Mouse (Mus musculus) limb, embryonic 12.5 days (tissue): ENCODE results near the gene AC129217.1. TPM values are rescaled to one million over a fixed set of nuclear protein-coding genes. Genes with fewer than 3 reads are reported as not detected.

Experiments used
- ATAC-seq: fragments of 200-750 bp; cut with Nextera tagmentation; 2 replicates; pipeline ENCODE4 v1.8.0; 2017; ENCODE audit warnings: low read depth, moderate TSS enrichment; ENCODE audit not compliant: insufficient number of reproducible peaks, insufficient read depth, low FRiP score, low TSS enrichment
- H3K27ac ChIP-seq: fragments of 300-500 bp; sonication (generic); 2 replicates; pipeline ENCODE4 v1.5.1; 2016; ENCODE audit warnings: mild to moderate bottlenecking, moderate library complexity
- H3K27me3 ChIP-seq: fragments of 300-500 bp; sonication (generic); 2 replicates; pipeline ENCODE4 v1.6.1; 2016; ENCODE audit warnings: mild to moderate bottlenecking, moderate library complexity
- H3K36me3 ChIP-seq: fragments of 300-500 bp; sonication (generic); 2 replicates; pipeline ENCODE4 v1.6.1; 2016; ENCODE audit warnings: mild to moderate bottlenecking, moderate library complexity
- H3K4me1 ChIP-seq: fragments of 300-500 bp; sonication (generic); replicated peaks from 2 replicates; pipeline ENCODE4 v1.6.1; 2016
- H3K4me2 ChIP-seq: fragments of 300-500 bp; sonication (generic); 2 replicates; pipeline ENCODE4 v1.6.1; 2016; ENCODE audit warnings: mild to moderate bottlenecking, moderate library complexity
- H3K4me3 ChIP-seq: fragments of 300-500 bp; sonication (generic); replicated peaks from 2 replicates; pipeline ENCODE4 v1.5.1; 2016; ENCODE audit warnings: mild to moderate bottlenecking
- H3K9ac ChIP-seq: fragments of 300-500 bp; sonication (generic); replicated peaks from 2 replicates; pipeline ENCODE4 v1.6.1; 2016; ENCODE audit warnings: mild to moderate bottlenecking, moderate library complexity
- H3K9me3 ChIP-seq: fragments of 300-500 bp; sonication (generic); 2 replicates; pipeline ENCODE4 v1.6.1; 2016; ENCODE audit warnings: mild to moderate bottlenecking, moderate library complexity
- WGBS: fragments of 180-500 bp; shearing (Covaris S2); methylation state at CpG from one replicate; pipeline ENCODE4 v1.1.7; 2016; 5-methylcytosine and 5-hydroxymethylcytosine counted together
- polyA plus RNA-seq: library from polyadenylated mRNA; unstranded; fragments of >200 nt; fragmentation: Nextera tagmentation; extraction: Ambion mirVana; gene quantifications from 2 replicates; pipeline ENCODE4 v1.2.1, GENCODE M21; 2016

The AC129217.1 gene
- polyA plus RNA-seq, 1 experiment from 2014 or later: not detected

DNA sequence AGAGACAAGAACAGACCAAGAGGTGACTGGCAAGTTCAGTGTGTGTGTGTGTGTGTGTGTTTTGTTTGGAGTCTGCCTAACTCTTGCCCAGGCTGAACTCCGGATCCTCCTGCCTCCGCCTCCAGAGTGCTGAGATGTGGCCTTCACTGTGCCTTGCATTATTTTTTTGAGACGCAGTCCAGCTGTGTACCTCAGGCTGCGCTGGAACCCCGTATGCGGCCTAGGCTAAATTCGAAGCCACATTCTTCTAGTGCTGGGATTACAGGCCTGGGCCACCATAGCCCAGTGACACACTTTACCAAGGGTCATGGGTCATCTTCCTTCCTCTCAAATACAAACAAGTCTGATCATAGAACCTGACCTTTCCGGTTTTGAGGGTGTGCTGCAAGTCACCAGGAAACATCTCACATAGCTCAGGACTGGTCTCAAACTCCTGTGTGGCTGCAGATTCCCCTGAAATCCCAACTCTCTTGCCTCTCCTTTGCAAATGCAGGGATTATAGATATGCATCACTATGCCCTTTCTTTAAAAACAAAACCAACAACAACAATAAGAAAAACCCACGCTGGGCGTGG lies 42.8 kb downstream of the AC129217.1 start:
- WGBS: 82% methylated on average over 10 of the region's 10 CpGs
- Histone ChIP-seq H3K27ac (peak overlapping the region; percentile 72; the same call in 1 of the 2 replicates), H3K36me3 (peaks cover 49% of the 10 kb centered on the region)

DNA sequence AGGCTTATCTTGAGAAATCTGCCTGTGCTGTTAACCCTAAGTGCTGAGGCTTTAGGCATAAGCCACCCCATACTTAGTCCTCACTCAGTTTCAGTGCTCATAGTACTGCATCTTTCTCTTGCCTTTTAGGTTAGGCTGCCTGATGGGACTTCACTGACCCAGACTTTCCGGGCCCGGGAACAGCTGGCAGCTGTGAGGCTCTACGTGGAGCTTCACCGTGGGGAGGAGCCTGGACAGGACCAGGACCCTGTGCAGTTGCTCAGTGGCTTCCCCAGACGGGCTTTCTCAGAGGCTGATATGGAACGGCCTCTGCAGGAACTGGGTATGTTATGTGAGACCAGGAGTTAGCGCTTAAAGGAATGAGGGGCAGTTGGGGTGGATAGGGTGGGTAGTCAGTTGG lies 45.5 kb downstream of the AC129217.1 start:
- no peak overlapping the region for H3K27ac ChIP-seq
- no peaks in the 10 kb centered on the region for H3K27me3 ChIP-seq
- H3K4me2 ChIP-seq: no peak overlapping the region
- WGBS: 91% methylated on average over 7 of the region's 7 CpGs
- peaks cover 15% of the 10 kb centered on the region for H3K4me1 ChIP-seq
- H3K9me3 ChIP-seq: no peaks in the 10 kb centered on the region
- no peak overlapping the region for H3K4me3 ChIP-seq
- no peak for ATAC-seq
- H3K36me3 ChIP-seq: peaks cover 62% of the 10 kb centered on the region
- no peak overlapping the region; the same call in 1 of the 2 replicates for H3K9ac ChIP-seq

More for the DNA sequence above, 42.8 kb downstream of the AC129217.1 start:
- no peaks in the 10 kb centered on the region for H3K9me3 ChIP-seq
- peak overlapping the region; percentile 90 for H3K9ac ChIP-seq
- no peaks in the 10 kb centered on the region for H3K27me3 ChIP-seq
- peak overlapping the region; percentile 98 for H3K4me3 ChIP-seq
- peak overlapping the region; percentile 91 for H3K4me2 ChIP-seq
- ATAC-seq: no peak
- peaks cover 8% of the 10 kb centered on the region for H3K4me1 ChIP-seq

DNA sequence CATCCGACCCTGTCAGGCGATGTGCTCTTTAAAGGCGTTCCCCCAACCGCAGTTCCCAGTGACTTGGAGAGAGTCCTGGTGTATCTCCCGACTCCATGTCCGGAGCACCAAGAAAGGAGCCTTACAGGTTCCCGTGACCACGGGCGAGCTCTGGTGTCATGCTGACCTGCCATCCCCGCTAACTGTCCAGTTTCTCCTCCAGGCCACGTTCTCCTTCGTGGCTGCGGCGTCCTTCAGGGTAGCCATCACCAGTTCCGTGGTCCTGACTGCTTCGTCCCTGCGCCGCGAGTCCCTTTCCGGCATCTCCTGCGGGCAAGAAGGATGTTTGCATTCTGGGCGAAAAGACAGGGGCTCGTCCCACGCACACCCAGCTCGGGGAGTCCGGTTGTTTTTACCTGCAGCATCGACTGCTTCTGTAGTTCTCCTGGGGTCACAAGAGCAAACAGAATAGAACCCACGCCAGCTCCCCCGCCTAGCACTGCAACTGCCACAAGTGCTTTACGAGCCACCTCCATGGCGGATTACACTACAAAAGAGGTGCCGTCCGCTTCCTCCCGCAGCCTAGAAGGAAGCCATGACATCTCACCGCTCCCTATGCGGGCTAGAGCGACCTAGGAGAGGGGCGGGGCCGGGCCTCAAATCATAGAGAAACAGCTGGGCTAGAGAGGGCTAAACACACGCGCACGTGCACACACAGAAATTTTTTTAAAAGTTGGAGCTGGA lies 50.9 kb downstream of the AC129217.1 start, which contains the start of gene Uqcc3:
Gene Uqcc3, minus strand, starts transcription at position 613 of the 723 bp plus-strand sequence.
- Histone ChIP-seq H3K9ac (peak within 1 kb of the TSS; percentile 90), H3K4me1 (peaks cover 8% of the 10 kb centered on the region), H3K4me2 (peak within 1 kb of the TSS; percentile 87), H3K27me3 (no peaks in the 10 kb centered on the region), H3K9me3 (no peaks in the 10 kb centered on the region), H3K4me3 (peak within 1 kb of the TSS; percentile 83), H3K36me3 (peaks cover 32% of the 10 kb centered on the region), H3K27ac (peak within 1 kb of the TSS; percentile 82)
- peak; percentile 95 for ATAC-seq
- WGBS: under 1% methylated on average over 42 of the region's 42 CpGs

DNA sequence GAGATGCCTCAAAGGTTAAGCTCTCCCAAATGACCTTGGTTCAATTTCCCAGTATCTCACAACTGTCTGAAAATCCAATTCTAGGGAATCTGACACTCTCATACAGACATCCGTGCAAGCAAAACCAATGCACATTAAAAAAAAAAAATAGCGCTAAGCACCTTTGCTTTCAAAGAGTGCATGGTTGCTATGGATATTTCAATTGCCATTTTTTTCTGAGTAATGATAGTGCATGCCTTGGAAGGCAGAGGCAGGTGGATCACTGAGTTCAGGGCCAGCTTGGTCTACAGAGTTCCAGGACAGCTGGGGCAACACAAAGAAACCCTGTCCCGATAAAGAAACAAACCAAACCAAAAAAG lies 51.4 kb downstream of the AC129217.1 start:
- Histone ChIP-seq H3K36me3 (peaks cover 27% of the 10 kb centered on the region), H3K4me3 (peak overlapping the region; percentile 83), H3K9ac (peak overlapping the region; percentile 90), H3K4me1 (peaks cover 8% of the 10 kb centered on the region), H3K4me2 (peak overlapping the region; percentile 87), H3K9me3 (no peaks in the 10 kb centered on the region), H3K27ac (no peak overlapping the region; the same call in 1 of the 2 replicates), H3K27me3 (no peaks in the 10 kb centered on the region)
- 22% methylated on average over 3 of the region's 3 CpGs for WGBS
- ATAC-seq: no peak; the same call in 1 of the 2 replicates

DNA sequence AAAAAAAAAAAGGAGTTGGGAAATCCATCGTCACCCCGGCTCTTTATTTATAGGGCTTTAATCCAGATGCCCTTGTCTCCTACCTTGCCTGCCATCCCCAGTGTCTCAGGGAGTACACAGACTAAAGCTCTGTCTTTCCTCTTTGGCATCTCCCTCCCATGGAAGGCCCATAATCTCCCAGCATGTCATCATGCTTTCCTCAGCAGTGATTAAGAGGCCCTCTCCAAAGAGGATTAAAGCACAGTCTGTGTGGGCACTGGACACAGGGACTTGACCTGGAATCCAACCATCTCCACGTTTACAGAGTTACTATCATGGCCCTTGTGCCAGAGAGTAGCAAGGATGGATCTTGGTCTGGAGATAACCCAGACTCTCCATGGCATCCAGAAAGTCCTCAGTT lies 54.0 kb downstream of the AC129217.1 start, which contains the start of the genes Lbhd1 and Gm49403:
Gene Lbhd1, plus strand, starts transcription at position 117 of the 400 bp plus-strand sequence.
Gene Gm49403, plus strand, starts transcription at position 315 of the 400 bp plus-strand sequence.
- Histone ChIP-seq H3K4me1 (peaks cover 16% of the 10 kb centered on the region), H3K9ac (no peak within 1 kb of the TSS), H3K36me3 (peaks cover 6% of the 10 kb centered on the region; the same call in 1 of the 2 replicates), H3K27me3 (no peaks in the 10 kb centered on the region), H3K9me3 (no peaks in the 10 kb centered on the region), H3K4me3 (no peak within 1 kb of the TSS), H3K4me2 (no peak within 1 kb of the TSS), H3K27ac (no peak within 1 kb of the TSS)
- no peak for ATAC-seq
- 81% methylated on average over 3 of the region's 3 CpGs for WGBS

DNA sequence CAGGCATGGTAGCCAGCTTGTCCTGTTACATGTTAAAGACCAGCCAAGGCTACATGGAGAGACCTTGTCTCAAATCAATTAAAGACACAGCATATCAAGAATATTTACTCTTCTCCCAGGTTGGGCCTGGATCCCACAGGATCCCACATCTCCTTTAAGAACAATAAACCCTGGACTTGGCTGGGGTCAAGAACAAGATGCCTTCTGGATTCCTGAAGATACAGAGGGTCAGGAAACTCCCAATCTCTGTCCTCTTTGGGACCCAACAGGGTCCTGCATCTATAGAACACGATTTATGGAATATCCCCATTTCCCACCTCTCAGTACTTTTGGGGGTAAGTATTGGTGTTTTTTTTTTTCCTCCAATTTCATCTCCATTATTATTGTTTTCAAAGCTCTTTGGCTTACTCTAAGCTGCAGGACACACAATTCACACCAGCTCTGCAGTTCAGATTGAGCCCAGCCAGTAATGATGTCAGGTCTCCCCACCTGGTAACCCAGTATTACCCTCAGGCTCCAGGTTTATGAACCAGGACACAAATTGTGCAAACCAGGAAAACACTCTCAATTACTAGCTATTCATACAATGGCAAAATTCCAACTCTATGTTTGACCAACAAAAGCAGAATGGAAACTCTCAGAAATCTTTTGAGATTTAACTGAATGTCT lies 57.5 kb downstream of the AC129217.1 start:
- Histone ChIP-seq H3K9me3 (no peaks in the 10 kb centered on the region), H3K4me2 (peak overlapping the region; percentile 77), H3K27ac (peak overlapping the region; percentile 93), H3K27me3 (no peaks in the 10 kb centered on the region), H3K9ac (no peak overlapping the region), H3K4me1 (peaks cover 8% of the 10 kb centered on the region), H3K36me3 (peaks cover 15% of the 10 kb centered on the region), H3K4me3 (peak overlapping the region; percentile 71; the same call in 1 of the 2 replicates)
- no peak for ATAC-seq
- 51% methylated on average over 1 of the region's 1 CpGs for WGBS

DNA sequence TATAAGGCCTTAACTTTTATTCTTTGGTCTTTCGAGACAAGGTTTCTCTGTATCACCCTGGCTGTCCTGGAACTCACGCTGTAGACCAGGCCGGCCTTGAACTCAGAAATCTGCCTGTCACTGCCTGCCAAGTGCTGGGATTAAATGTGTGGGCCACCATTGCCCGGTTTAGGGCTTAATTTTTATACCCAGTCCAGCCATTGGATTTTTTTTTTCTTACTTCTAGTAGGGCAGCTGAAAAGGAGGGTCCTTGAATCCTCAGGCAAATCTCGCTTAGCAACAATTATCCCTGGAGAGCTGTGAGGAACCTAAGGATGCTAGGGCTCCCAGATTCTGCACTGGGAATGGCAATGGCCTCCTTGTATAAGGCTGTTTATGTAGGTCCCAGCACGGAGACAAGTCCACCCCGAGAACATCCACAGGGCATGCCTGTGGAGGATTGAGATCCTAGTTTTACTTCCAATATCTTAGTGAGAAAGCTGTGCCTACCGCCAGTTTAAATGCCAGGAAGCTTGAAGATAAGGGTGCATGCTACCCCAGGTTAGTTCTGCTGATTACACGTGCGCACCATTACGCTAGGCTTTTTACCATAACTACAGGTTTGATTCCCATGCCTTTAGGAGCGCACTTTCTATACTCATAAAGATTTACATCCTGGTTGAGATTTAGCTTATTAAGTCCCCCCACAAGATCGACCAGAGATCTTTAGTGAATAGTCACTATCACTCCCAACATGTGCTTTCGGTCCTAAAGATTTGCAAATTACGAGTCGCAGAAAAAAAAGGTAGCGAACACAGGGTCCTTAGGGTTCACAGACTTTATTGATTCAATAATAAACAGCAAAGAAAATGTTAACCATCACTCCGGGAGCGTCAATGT lies 58.3 kb downstream of the AC129217.1 start:
- 15% methylated on average over 19 of the region's 19 CpGs for WGBS
- Histone ChIP-seq H3K4me3 (peak overlapping the region; percentile 71), H3K4me1 (peaks cover 8% of the 10 kb centered on the region), H3K36me3 (peaks cover 15% of the 10 kb centered on the region), H3K27me3 (no peaks in the 10 kb centered on the region), H3K9ac (peak overlapping the region; percentile 89), H3K4me2 (peak overlapping the region; percentile 77), H3K9me3 (no peaks in the 10 kb centered on the region), H3K27ac (peak overlapping the region; percentile 93)
- ATAC-seq: no peak

DNA sequence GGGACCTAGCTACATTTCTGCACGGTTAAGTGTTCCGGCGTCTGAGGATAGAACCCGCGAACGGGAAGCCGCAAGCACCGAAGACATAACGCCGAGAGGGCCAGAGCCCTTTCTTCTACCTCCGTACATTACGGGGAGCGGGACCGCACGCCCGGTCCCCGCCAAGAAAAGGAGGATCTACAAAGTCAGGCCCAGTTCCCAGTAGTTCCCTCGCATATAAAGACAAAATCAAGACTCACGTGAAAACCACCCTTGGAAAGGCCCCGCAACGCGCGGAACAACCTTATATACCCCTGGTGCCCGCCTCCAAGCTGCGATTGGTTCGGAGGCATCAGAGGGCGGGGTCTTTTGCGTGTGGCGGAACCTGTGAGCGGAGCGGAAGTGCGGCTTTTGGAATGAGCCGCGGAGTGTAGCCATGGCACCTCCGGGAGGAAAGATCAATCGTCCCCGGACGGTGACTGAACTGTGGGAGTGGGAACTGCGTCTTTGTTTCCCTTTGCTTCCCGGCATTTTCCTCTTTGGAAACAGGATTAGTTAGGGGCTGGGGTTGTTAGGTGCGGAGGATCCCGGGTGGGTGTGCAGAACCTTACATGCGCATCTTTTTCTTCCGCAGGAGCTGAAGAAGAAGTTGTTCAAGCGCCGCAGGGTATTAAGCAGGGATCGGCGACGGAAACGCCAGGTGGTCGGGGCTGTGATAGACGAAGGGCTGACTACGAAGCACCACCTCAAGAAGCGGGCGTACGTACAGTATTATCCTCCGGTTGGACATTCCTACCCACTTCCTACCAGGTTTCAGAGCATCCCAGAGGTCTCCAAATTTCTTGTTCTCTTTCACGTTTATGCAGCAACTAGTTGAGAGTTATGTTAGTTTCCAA lies 59.2 kb downstream of the AC129217.1 start, which contains the start of the genes 1810009A15Rik and Gm49416:
Gene 1810009A15Rik, plus strand, starts transcription at position 343 of the 875 bp plus-strand sequence.
Gene Gm49416, plus strand, starts transcription at position 416 of the 875 bp plus-strand sequence.
- peak within 1 kb of the TSS; percentile 77 for H3K4me2 ChIP-seq
- H3K4me1 ChIP-seq: peaks cover 10% of the 10 kb centered on the region
- WGBS: under 1% methylated on average over 58 of the region's 58 CpGs

More for the DNA sequence above, 59.2 kb downstream of the AC129217.1 start, which contains the start of the genes 1810009A15Rik and Gm49416:
- peak within 1 kb of the TSS; percentile 71 for H3K4me3 ChIP-seq
- H3K36me3 ChIP-seq: peaks cover 15% of the 10 kb centered on the region
- peak within 1 kb of the TSS; percentile 93 for H3K27ac ChIP-seq
- peak within 1 kb of the TSS; percentile 89 for H3K9ac ChIP-seq
- no peaks in the 10 kb centered on the region for H3K27me3 ChIP-seq
- peak; percentile 94 for ATAC-seq
- H3K9me3 ChIP-seq: no peaks in the 10 kb centered on the region
